Mouse (Mus musculus) brain, embryonic 14.5 days (tissue): Measurements from ENCODE around the gene Mrpl37.

Source experiments
- CTCF ChIP-seq: fragments of 200-500 bp; IDR thresholded peaks from 2 replicates; pipeline ENCODE4 v1.5.1; 2012; ENCODE audit warnings: inconsistent platforms, mild to moderate bottlenecking, moderate library complexity, borderline replicate concordance; ENCODE audit not compliant: insufficient read depth, insufficient read length; ENCODE audit errors: extremely low read depth
- POLR2A ChIP-seq: fragments of 200-500 bp; IDR thresholded peaks from 2 replicates; pipeline ENCODE4 v1.6.1; 2012; ENCODE audit warnings: mild to moderate bottlenecking, inconsistent platforms, borderline replicate concordance; ENCODE audit not compliant: poor library complexity, insufficient read depth, insufficient read length, severe bottlenecking; ENCODE audit errors: extremely low read depth

GRCm38 (mm10) chr4:107084343-107084742 lies 17.7 kb upstream of the Mrpl37 start:
- TF ChIP-seq CTCF, result no peak
- no peak for TF ChIP-seq POLR2A
